Mouse (Mus musculus) kidney, embryonic 16.5 days (tissue): ENCODE measurements around the gene Madd. TPM values are rescaled to one million over a fixed set of nuclear protein-coding genes. Genes with fewer than 3 reads are reported as not detected.
A peak's percentile ranks its signal among the peaks of the same experiment; 100 is the strongest.

Experiments
- ATAC-seq: fragments of 200-750 bp; cut with Nextera tagmentation; 2 replicates; pipeline ENCODE4 v1.8.0; 2017; ENCODE audit warnings: moderate TSS enrichment; ENCODE audit not compliant: low FRiP score, low TSS enrichment
- H3K27ac ChIP-seq: fragments of 300-500 bp; sonication (generic); 2 replicates; pipeline ENCODE4 v1.5.1; 2014; ENCODE audit warnings: low read length
- H3K27me3 ChIP-seq: fragments of 300-500 bp; sonication (generic); 2 replicates; pipeline ENCODE4 v1.6.1; 2014; ENCODE audit warnings: low read length, control low read depth, mixed read lengths; ENCODE audit not compliant: insufficient read depth
- H3K36me3 ChIP-seq: fragments of 300-500 bp; sonication (generic); 2 replicates; pipeline ENCODE4 v1.6.1; 2014; ENCODE audit warnings: low read length, control low read depth, mixed read lengths; ENCODE audit not compliant: insufficient read depth
- H3K4me1 ChIP-seq: fragments of 300-500 bp; sonication (generic); 2 replicates; pipeline ENCODE4 v1.6.1; 2014; ENCODE audit warnings: low read length, control low read depth, mixed read lengths; ENCODE audit not compliant: insufficient read depth
- H3K4me2 ChIP-seq: fragments of 300-500 bp; sonication (generic); replicated peaks from 2 replicates; pipeline ENCODE4 v1.6.1; 2014; ENCODE audit warnings: low read depth, low read length
- H3K4me3 ChIP-seq: fragments of 300-500 bp; sonication (generic); 2 replicates; pipeline ENCODE4 v1.5.1; 2014; ENCODE audit warnings: mild to moderate bottlenecking, low read length
- H3K9ac ChIP-seq: fragments of 300-500 bp; sonication (generic); replicated peaks from 2 replicates; pipeline ENCODE4 v1.6.1; 2014; ENCODE audit warnings: low read length
- H3K9me3 ChIP-seq: fragments of 300-500 bp; sonication (generic); 2 replicates; pipeline ENCODE4 v1.6.1; 2016; ENCODE audit warnings: low read length, control low read depth
- WGBS: fragments of 180-500 bp; shearing (Covaris S2); extraction: QIAGEN DNeasy Blood & Tissue Kit; methylation state at CpG from one replicate; pipeline ENCODE4 v1.1.7; 2014; 5-methylcytosine and 5-hydroxymethylcytosine counted together
- polyA plus RNA-seq: library from polyadenylated mRNA; unstranded; fragments of >200 nt; fragmentation: Nextera tagmentation; extraction: Ambion mirVana; gene quantifications from 2 replicates; pipeline ENCODE4 v1.2.1, GENCODE M21; 2015

Madd gene
- polyA plus RNA-seq, 1 experiment from 2014 or later: 10.5 TPM

- Histone ChIP-seq H3K27me3 (peaks cover 4% of the 10 kb centered on the region; the same call in 1 of the 2 replicates), H3K9me3 (no peaks in the 10 kb centered on the region), H3K4me3 (no peak overlapping the region), H3K4me1 (peaks cover 5% of the 10 kb centered on the region), H3K9ac (no peak overlapping the region), H3K4me2 (no peak overlapping the region), H3K36me3 (no peaks in the 10 kb centered on the region), H3K27ac (no peak overlapping the region)
- 81% methylated on average over 19 of the region's 19 CpGs for WGBS
- no peak for ATAC-seq
Observed at GRCm38 (mm10) chr2:91119061-91119460, 64.6 kb downstream of the Madd start.

DNA sequence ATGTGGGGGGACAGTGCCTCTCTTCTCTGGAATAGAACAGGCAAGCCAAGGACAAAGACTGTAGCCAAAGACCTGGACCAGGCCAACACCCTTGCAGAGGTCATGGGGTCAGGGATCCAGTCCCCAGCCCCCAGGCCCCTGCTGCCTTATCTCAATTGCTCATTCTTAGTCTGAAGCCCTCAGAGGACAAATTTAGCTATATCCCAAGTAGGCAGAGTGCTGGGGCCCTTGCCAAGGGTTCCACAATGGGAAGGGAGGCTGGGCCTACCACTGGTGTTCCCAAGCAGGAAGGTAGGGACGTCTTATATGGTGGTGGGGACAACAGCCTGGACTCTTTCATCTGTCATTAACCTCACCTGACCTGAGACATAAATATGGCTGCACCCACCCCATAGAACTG is 65.0 kb downstream of the Madd start:
- H3K9ac ChIP-seq: no peak overlapping the region
- ATAC-seq: no peak
- peaks cover 5% of the 10 kb centered on the region for H3K4me1 ChIP-seq
- no peaks in the 10 kb centered on the region for H3K9me3 ChIP-seq
- H3K27me3 ChIP-seq: peaks cover 4% of the 10 kb centered on the region; the same call in 1 of the 2 replicates
- H3K27ac ChIP-seq: no peak overlapping the region
- no peaks in the 10 kb centered on the region for H3K36me3 ChIP-seq
- H3K4me2 ChIP-seq: no peak overlapping the region
- no peak overlapping the region for H3K4me3 ChIP-seq
- WGBS: 27% methylated on average over 1 of the region's 1 CpGs

- Histone ChIP-seq H3K4me3 (no peak within 1 kb of the TSS), H3K4me2 (no peak within 1 kb of the TSS), H3K4me1 (peaks cover 5% of the 10 kb centered on the region), H3K9me3 (no peaks in the 10 kb centered on the region), H3K36me3 (no peaks in the 10 kb centered on the region), H3K9ac (no peak within 1 kb of the TSS), H3K27ac (no peak within 1 kb of the TSS), H3K27me3 (peaks cover 4% of the 10 kb centered on the region; the same call in 1 of the 2 replicates)
- WGBS: 77% methylated on average over 11 of the region's 11 CpGs
- no peak for ATAC-seq
Observed at GRCm38 (mm10) chr2:91117585-91118275, 65.9 kb downstream of the Madd start, which contains the start of gene Mybpc3. Gene Mybpc3, plus strand, starts transcription at chr2:91118144.

- 82% methylated on average over 5 of the region's 5 CpGs for WGBS
- H3K9me3 ChIP-seq: no peaks in the 10 kb centered on the region
Observed at GRCm38 (mm10) chr2:91116842-91117241, 66.8 kb downstream of the Madd start.

DNA sequence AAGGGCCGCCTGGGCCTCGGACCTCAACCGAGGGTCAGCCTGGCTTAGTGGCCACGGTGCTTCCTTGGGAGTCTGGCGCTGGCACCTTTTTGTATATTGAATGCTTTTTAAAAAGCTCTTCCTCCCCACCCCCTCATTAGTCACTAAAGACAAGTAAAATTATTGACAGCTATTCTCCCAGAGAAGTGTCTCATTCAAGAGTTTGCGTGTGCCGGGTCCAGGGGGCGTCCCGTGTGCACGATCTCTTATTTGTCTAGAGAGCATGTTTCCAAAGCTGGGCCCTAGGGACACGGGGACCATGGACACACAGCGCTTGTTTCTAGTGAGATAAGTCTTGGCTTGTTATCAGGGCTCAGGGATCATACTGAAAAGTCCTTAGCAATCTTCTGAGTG is 68.1 kb downstream of the Madd start:
- H3K4me3 ChIP-seq: peak overlapping the region; percentile 54
- no peaks in the 10 kb centered on the region for H3K36me3 ChIP-seq
- H3K4me1 ChIP-seq: peaks cover 5% of the 10 kb centered on the region
- H3K27ac ChIP-seq: no peak overlapping the region
- ATAC-seq: no peak
- H3K9ac ChIP-seq: peak overlapping the region; percentile 74
- peak overlapping the region; percentile 95 for H3K4me2 ChIP-seq
- H3K27me3 ChIP-seq: peaks cover 4% of the 10 kb centered on the region; the same call in 1 of the 2 replicates
- 35% methylated on average over 12 of the region's 12 CpGs for WGBS
- no peaks in the 10 kb centered on the region for H3K9me3 ChIP-seq

More at GRCm38 (mm10) chr2:91116842-91117241, 66.8 kb downstream of the Madd start:
- H3K4me1 ChIP-seq: peaks cover 5% of the 10 kb centered on the region
- no peaks in the 10 kb centered on the region for H3K36me3 ChIP-seq
- H3K27ac ChIP-seq: no peak overlapping the region
- H3K4me3 ChIP-seq: no peak overlapping the region
- H3K9ac ChIP-seq: no peak overlapping the region
- ATAC-seq: no peak
- H3K27me3 ChIP-seq: peaks cover 4% of the 10 kb centered on the region; the same call in 1 of the 2 replicates
- H3K4me2 ChIP-seq: no peak overlapping the region

GRCm38 (mm10) chr2:91114781-91115577 is 68.7 kb downstream of the Madd start:
- 6% methylated on average over 42 of the region's 42 CpGs for WGBS
- H3K4me3 ChIP-seq: peak overlapping the region; percentile 54
- H3K27ac ChIP-seq: no peak overlapping the region
- peak overlapping the region; percentile 74 for H3K9ac ChIP-seq
- peaks cover 5% of the 10 kb centered on the region for H3K4me1 ChIP-seq
- no peaks in the 10 kb centered on the region for H3K9me3 ChIP-seq
- H3K36me3 ChIP-seq: no peaks in the 10 kb centered on the region
- peaks cover 4% of the 10 kb centered on the region; the same call in 1 of the 2 replicates for H3K27me3 ChIP-seq
- peak overlapping the region; percentile 95 for H3K4me2 ChIP-seq
- ATAC-seq: peak; percentile 69

- 71% methylated on average over 6 of the region's 6 CpGs for WGBS
- no peak for ATAC-seq
- Histone ChIP-seq H3K27ac (no peak overlapping the region), H3K4me3 (no peak overlapping the region), H3K9ac (no peak overlapping the region), H3K4me1 (peaks cover 5% of the 10 kb centered on the region), H3K9me3 (no peaks in the 10 kb centered on the region), H3K36me3 (no peaks in the 10 kb centered on the region), H3K27me3 (peaks cover 4% of the 10 kb centered on the region; the same call in 1 of the 2 replicates), H3K4me2 (no peak overlapping the region)
Observed at GRCm38 (mm10) chr2:91113852-91114251, 69.8 kb downstream of the Madd start.

DNA sequence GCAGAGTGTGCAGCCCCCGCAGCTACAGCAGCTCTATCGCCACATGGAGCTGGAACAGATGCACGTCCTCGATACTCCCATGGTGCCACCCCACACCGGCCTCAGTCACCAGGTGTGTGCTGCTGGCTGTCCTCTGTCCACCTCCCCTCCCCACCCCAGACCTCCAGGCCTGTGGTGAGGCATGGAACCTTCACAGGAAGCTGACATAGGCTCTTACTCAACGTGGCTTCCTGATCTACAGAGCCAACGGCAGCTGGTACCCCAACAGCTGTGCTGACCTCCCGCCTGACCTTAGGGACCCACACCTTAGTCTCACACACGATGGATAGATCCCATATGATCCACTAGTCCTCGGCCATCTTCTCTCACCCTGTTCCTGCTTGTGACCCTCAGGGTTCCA is 70.3 kb downstream of the Madd start:
- Histone ChIP-seq H3K9me3 (no peaks in the 10 kb centered on the region), H3K36me3 (no peaks in the 10 kb centered on the region), H3K27ac (no peak overlapping the region), H3K4me2 (no peak overlapping the region), H3K4me1 (peaks cover 5% of the 10 kb centered on the region), H3K9ac (no peak overlapping the region), H3K27me3 (peaks cover 4% of the 10 kb centered on the region; the same call in 1 of the 2 replicates), H3K4me3 (no peak overlapping the region)
- ATAC-seq: no peak
- WGBS: 73% methylated on average over 10 of the region's 10 CpGs

GRCm38 (mm10) chr2:91112491-91112890 is 71.1 kb downstream of the Madd start:
- no peak for ATAC-seq
- 57% methylated on average over 4 of the region's 4 CpGs for WGBS
- no peak overlapping the region for H3K27ac ChIP-seq

More at GRCm38 (mm10) chr2:91112491-91112890, 71.1 kb downstream of the Madd start:
- no peaks in the 10 kb centered on the region for H3K36me3 ChIP-seq
- no peaks in the 10 kb centered on the region for H3K9me3 ChIP-seq
- H3K4me1 ChIP-seq: peaks cover 5% of the 10 kb centered on the region
- no peak overlapping the region for H3K9ac ChIP-seq
- H3K4me3 ChIP-seq: no peak overlapping the region
- no peak overlapping the region for H3K4me2 ChIP-seq
- H3K27me3 ChIP-seq: peaks cover 4% of the 10 kb centered on the region; the same call in 1 of the 2 replicates
